Mouse (Mus musculus) hindbrain, embryonic 13.5 days (tissue): ENCODE results near the gene Opn3. TPM values are rescaled to one million over a fixed set of nuclear protein-coding genes. Genes with fewer than 3 reads are reported as not detected.

ENCODE experiments used
- ATAC-seq: fragments of 200-750 bp; cut with Nextera tagmentation; 2 replicates; pipeline ENCODE4 v1.8.0; 2017; ENCODE audit warnings: moderate TSS enrichment; ENCODE audit not compliant: low FRiP score
- H3K27ac ChIP-seq: fragments of 300-500 bp; sonication (generic); 2 replicates; pipeline ENCODE4 v1.5.1; 2015; ENCODE audit warnings: inconsistent platforms, mild to moderate bottlenecking, moderate library complexity
- H3K27me3 ChIP-seq: fragments of 300-500 bp; sonication (generic); 2 replicates; pipeline ENCODE4 v1.6.1; 2015; ENCODE audit warnings: mild to moderate bottlenecking, inconsistent platforms
- H3K36me3 ChIP-seq: fragments of 300-500 bp; sonication (generic); 2 replicates; pipeline ENCODE4 v1.6.1; 2015; ENCODE audit warnings: mild to moderate bottlenecking, inconsistent platforms
- H3K4me1 ChIP-seq: fragments of 300-500 bp; sonication (generic); replicated peaks from 2 replicates; pipeline ENCODE4 v1.6.1; 2015; ENCODE audit warnings: inconsistent platforms
- H3K4me2 ChIP-seq: fragments of 300-500 bp; sonication (generic); 2 replicates; pipeline ENCODE4 v1.6.1; 2015; ENCODE audit warnings: inconsistent platforms, mild to moderate bottlenecking, moderate library complexity
- H3K4me3 ChIP-seq: fragments of 300-500 bp; sonication (generic); 2 replicates; pipeline ENCODE4 v1.5.1; 2015; ENCODE audit warnings: mild to moderate bottlenecking, inconsistent platforms
- H3K9ac ChIP-seq: fragments of 300-500 bp; sonication (generic); 2 replicates; pipeline ENCODE4 v1.6.1; 2015; ENCODE audit warnings: mild to moderate bottlenecking, inconsistent platforms
- H3K9me3 ChIP-seq: fragments of 300-500 bp; sonication (generic); 2 replicates; pipeline ENCODE4 v1.6.1; 2016; ENCODE audit warnings: inconsistent platforms
- WGBS: fragments of 180-500 bp; shearing (Covaris S2); methylation state at CpG from one replicate; pipeline ENCODE4 v1.1.7; 2015; 5-methylcytosine and 5-hydroxymethylcytosine counted together
- polyA plus RNA-seq: library from polyadenylated mRNA; unstranded; fragments of >200 nt; fragmentation: Nextera tagmentation; extraction: Ambion mirVana; gene quantifications from 2 replicates; pipeline ENCODE4 v1.2.1, GENCODE M21; 2015

Opn3 gene
- polyA plus RNA-seq, result 5.4 and 6.8 TPM in 2 replicates

DNA sequence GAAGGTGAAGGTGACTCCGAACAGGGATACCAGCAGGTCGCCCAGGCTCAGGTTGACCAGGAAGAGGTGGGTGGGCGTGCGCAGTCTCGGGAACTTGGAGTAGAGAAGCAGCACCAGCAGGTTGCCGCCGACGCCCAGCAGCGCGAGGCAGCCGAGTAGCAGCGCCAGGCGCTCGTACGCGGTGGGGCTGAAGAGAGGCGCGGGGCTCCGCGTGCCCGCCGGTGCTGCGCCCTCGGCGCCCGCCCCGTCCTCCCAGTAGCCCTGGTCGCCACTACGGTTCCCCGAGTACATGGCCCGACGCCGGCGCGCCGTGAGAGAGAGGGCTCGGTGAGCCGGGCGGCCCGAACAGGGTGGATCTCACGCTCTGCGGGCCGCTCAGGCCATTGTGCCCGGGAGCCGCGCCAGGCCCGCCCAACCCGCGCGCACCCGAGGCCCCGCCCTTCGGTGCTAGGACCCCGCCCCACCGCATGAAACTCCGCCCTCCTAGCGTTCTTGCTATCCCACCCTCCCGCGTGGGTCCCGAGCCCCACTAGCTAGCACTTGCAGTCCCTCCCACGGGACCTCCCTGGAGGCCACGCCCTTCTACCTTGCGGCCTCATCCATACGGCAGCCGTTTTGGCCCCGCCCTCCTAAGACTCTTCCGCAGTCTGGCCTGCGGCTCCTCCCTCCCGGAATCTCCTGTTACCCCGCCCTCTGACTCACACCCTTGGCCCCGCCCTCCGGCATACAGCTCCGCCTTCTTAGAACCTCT lies at the start of gene Opn3, which contains the start of gene Chml:
TSS of gene Opn3 (minus strand) at position 531 of the 751 bp plus-strand sequence.
TSS of gene Chml (minus strand) at position 656 of the 751 bp plus-strand sequence.
- ATAC-seq, result peak; percentile 97
- Histone ChIP-seq H3K4me3 (peak within 1 kb of the TSS; percentile 77), H3K27me3 (no peaks in the 10 kb centered on the region), H3K4me1 (peaks cover 30% of the 10 kb centered on the region), H3K9ac (peak within 1 kb of the TSS; percentile 82), H3K27ac (peak within 1 kb of the TSS; percentile 90), H3K36me3 (peaks cover 8% of the 10 kb centered on the region), H3K9me3 (no peaks in the 10 kb centered on the region), H3K4me2 (peak within 1 kb of the TSS; percentile 74)
- under 1% methylated on average over 47 of the region's 73 CpGs for WGBS

DNA sequence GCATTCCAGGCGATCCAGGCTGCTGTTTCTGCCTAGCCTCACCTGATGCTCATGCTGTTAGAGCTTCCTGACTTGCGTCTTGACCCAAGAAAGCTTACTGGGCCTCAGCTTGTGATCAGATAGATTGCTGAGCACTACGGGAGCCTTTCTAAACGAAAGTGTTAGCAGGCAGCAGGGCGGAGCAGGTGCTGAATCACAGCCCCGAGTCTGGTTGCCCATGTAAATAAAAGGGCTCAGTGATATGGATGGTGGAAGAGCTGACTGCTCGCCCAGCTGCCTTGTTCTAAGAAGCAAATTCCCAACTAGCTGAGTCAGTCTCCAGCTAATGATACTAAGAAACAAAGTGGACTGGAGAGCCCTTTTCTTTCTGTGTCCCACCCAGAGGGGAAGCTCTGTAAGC lies 33.2 kb upstream of the Opn3 start:
- no peak overlapping the region for H3K4me3 ChIP-seq
- no peak overlapping the region for H3K27ac ChIP-seq
- H3K27me3 ChIP-seq, result no peaks in the 10 kb centered on the region
- no peak overlapping the region for H3K9ac ChIP-seq
- H3K36me3 ChIP-seq, result no peaks in the 10 kb centered on the region
- H3K4me1 ChIP-seq, result no peaks in the 10 kb centered on the region
- H3K4me2 ChIP-seq, result no peak overlapping the region
- H3K9me3 ChIP-seq, result no peaks in the 10 kb centered on the region
- ATAC-seq, result no peak
- WGBS, result 48% methylated on average over 7 of the region's 7 CpGs

DNA sequence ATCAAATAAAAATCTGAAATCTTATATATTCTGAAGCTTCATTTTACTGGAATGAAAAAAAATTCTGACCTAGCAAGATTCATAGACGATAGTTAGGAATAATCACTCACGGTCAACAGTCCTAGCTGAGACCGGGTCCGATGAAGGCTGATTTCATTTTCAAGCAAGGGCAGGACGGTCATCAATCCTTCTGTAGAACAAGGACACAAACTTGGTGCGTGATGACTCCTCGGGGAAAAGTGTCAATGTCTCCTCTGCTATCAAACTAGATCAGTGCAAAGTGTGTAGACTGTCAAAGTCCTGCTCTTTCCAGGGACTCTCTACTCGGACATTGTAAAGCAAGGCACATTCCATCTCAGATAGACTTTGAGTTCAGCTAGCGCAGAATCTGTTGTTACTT lies 24.3 kb upstream of the Opn3 start:
- no peak overlapping the region for H3K4me3 ChIP-seq
- no peak for ATAC-seq
- no peak overlapping the region for H3K4me2 ChIP-seq
- H3K36me3 ChIP-seq, result no peaks in the 10 kb centered on the region
- no peaks in the 10 kb centered on the region for H3K9me3 ChIP-seq
- H3K9ac ChIP-seq, result no peak overlapping the region
- no peaks in the 10 kb centered on the region for H3K4me1 ChIP-seq
- H3K27me3 ChIP-seq, result no peaks in the 10 kb centered on the region
- H3K27ac ChIP-seq, result no peak overlapping the region
- WGBS, result 91% methylated on average over 9 of the region's 9 CpGs

DNA sequence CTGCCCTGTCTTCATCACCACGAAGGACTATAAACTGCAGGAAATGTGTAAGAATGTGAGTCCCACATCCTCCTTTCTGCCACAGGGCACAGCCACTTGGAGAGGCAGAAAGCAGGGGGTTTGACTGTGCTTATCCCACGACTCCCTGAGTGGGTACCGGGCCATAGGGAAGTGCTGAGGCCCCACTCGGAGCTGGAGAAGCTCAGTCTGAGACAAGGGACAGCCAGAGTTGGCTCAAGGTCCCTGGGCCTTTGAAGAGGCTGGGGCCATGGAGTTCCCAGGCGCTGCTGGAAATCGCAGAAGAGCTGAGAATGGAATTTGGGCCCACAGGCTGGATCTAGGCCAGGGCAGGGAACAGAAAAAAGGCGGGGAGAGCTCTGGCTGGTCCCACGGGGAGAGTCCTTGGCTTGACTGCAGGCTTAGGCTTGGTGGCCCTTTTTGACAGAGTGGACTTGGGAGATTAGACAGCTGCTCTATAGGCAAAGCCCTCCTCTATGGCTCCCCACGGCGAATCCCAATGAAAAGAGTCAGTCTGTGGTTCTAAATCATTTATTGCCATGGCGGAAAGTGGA lies 19.8 kb upstream of the Opn3 start:
- Histone ChIP-seq H3K27ac (no peak overlapping the region), H3K4me2 (no peak overlapping the region), H3K9me3 (no peaks in the 10 kb centered on the region), H3K36me3 (no peaks in the 10 kb centered on the region), H3K27me3 (no peaks in the 10 kb centered on the region), H3K9ac (no peak overlapping the region), H3K4me1 (no peaks in the 10 kb centered on the region), H3K4me3 (no peak overlapping the region)
- ATAC-seq, result no peak
- 79% methylated on average over 11 of the region's 11 CpGs for WGBS

DNA sequence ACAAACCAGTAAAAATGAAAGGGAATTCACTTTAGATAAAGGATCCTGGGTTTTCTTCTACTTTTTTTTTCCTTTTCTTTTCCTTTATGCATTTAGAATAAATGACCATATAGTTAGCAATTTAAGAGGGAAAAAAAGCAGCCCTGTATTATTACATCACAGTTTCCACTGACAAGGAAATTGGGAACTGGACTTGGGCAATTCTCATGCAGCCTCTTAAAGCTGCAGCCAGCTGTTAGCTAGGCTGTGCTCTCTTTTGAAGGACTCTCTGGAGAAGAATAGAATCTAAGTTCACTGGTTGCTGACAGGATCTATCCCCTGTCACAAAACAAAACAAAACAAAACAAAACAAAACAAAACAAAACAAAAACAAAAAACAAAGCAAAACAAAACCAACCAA lies 15.4 kb upstream of the Opn3 start:
- no peaks in the 10 kb centered on the region for H3K36me3 ChIP-seq
- H3K27ac ChIP-seq, result no peak overlapping the region
- no peak for ATAC-seq
- H3K9me3 ChIP-seq, result no peaks in the 10 kb centered on the region
- H3K27me3 ChIP-seq, result no peaks in the 10 kb centered on the region
- H3K4me2 ChIP-seq, result no peak overlapping the region
- H3K9ac ChIP-seq, result no peak overlapping the region
- no peak overlapping the region for H3K4me3 ChIP-seq
- no peaks in the 10 kb centered on the region for H3K4me1 ChIP-seq

DNA sequence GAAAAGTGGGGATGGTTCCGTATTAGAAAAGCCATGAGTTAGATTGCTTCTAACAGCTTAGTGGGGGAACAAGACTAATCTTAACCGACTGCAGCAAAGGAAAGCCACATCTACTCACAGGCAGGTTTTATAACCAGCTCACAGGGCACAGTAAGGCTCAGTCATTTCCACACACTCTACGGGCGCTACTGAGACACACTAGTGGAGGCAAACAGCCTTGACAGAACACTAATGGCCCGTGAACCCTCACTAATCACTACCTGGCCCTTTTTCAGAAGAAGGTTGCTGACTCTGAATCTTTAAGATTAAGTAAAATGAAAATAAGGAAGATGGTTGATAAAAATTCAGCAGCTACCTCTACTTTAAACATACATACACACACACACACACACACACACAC lies 15.0 kb upstream of the Opn3 start:
- Histone ChIP-seq H3K36me3 (no peaks in the 10 kb centered on the region), H3K27ac (no peak overlapping the region), H3K9ac (no peak overlapping the region), H3K9me3 (no peaks in the 10 kb centered on the region), H3K4me3 (no peak overlapping the region), H3K4me1 (no peaks in the 10 kb centered on the region), H3K27me3 (no peaks in the 10 kb centered on the region), H3K4me2 (no peak overlapping the region)
- 69% methylated on average over 5 of the region's 5 CpGs for WGBS
- no peak for ATAC-seq

DNA sequence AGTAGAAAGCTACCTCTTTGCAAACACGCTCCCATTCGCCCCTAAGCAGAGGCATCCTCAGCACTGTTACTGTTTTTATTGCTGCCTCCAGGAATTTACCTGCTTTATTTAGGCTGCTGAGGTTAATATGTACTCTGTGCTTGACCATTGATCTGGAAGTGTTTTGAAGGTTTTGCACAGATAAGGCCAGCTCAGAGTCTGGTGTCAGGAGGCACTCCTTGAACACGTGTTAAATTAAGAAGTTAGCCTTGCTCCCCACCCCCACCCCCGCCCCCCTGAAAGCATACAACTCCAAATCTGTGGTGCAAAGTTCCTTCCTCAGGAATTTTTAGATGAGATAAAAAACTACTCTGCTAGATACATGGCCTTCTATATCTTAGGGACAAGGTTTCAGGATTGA lies 8.6 kb upstream of the Opn3 start:
- ATAC-seq, result no peak
- H3K4me1 ChIP-seq, result no peaks in the 10 kb centered on the region
- H3K9ac ChIP-seq, result no peak overlapping the region
- no peaks in the 10 kb centered on the region for H3K36me3 ChIP-seq
- H3K4me2 ChIP-seq, result no peak overlapping the region
- no peaks in the 10 kb centered on the region for H3K9me3 ChIP-seq
- no peak overlapping the region for H3K27ac ChIP-seq
- H3K27me3 ChIP-seq, result no peaks in the 10 kb centered on the region
- 85% methylated on average over 4 of the region's 4 CpGs for WGBS
- H3K4me3 ChIP-seq, result no peak overlapping the region

DNA sequence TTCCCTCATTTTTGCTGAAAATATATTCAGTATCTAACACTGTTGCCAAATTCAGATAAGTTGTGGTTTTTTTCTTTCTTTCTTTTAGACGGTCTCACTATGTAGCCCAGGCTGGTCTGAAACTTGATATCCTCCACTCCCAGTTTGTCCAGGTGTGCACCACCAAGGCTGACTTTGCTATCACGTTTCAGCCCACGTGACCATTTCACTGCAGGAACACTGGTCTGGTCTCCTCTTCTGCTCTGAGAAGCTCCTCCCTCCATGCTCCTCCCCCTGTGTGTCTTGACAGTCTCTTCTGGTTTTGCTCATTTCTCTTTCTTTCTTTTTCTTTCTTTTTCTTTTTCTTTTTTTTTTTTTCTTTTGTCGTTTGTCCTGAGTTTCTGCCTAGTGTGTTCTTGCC lies 7.2 kb upstream of the Opn3 start:
- H3K27me3 ChIP-seq, result no peaks in the 10 kb centered on the region
- no peaks in the 10 kb centered on the region for H3K4me1 ChIP-seq
- H3K36me3 ChIP-seq, result no peaks in the 10 kb centered on the region
- no peak overlapping the region for H3K27ac ChIP-seq
- 49% methylated on average over 4 of the region's 4 CpGs for WGBS
- no peak overlapping the region for H3K9ac ChIP-seq
- no peak overlapping the region for H3K4me3 ChIP-seq
- H3K9me3 ChIP-seq, result no peaks in the 10 kb centered on the region
- no peak overlapping the region for H3K4me2 ChIP-seq
- ATAC-seq, result no peak

DNA sequence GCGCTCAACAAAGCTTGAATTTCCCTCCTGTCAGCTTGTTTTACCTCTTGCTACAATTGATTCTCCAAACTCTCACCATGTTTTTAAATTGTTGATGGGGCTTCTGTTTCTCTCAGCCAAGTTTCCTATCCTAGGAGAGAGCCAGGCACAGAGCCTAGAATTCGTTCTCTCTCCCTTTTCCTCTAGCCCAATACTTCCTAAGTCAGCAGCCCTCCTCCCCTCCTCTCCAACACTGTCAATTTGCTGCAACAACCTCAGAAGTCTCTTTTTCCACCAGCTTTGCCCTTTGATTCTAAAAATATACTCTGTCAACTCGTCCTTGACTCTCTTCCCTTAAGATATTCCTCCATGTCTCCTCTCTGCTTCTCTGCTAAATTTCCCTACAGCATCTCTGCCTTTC lies 6.8 kb upstream of the Opn3 start:
- no peak for ATAC-seq
- WGBS, result 72% methylated on average over 3 of the region's 3 CpGs
- H3K4me3 ChIP-seq, result no peak overlapping the region
- no peak overlapping the region for H3K4me2 ChIP-seq
- no peaks in the 10 kb centered on the region for H3K4me1 ChIP-seq
- no peaks in the 10 kb centered on the region for H3K27me3 ChIP-seq
- H3K9ac ChIP-seq, result no peak overlapping the region
- H3K9me3 ChIP-seq, result no peaks in the 10 kb centered on the region
- no peaks in the 10 kb centered on the region for H3K36me3 ChIP-seq
- no peak overlapping the region for H3K27ac ChIP-seq

DNA sequence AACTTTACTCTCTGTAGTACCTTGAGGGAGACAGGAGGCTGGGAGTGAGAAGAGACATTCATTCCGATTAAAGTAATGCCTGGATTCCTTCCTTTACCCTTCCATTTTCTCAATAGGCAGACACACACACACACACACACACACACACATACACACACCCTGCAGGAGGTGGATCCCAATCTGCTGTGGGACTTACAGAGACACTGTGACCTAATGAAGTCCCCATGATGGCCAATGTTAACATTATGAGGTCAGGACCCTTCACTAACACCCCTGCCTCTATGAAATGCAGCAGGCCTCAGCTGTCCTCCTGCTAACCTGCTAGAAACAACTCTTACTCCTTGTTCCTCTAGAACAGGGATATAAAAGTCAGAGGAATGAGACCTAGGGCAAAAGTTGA lies 5.7 kb upstream of the Opn3 start, which contains the start of gene Wdr64:
TSS of gene Wdr64 (plus strand) at position 301 of the 400 bp plus-strand sequence.
- H3K4me3 ChIP-seq, result no peak within 1 kb of the TSS
- no peaks in the 10 kb centered on the region for H3K27me3 ChIP-seq
- ATAC-seq, result no peak
- no peak within 1 kb of the TSS for H3K27ac ChIP-seq
- H3K4me2 ChIP-seq, result no peak within 1 kb of the TSS
- peaks cover 3% of the 10 kb centered on the region; the same call in 1 of the 2 replicates for H3K4me1 ChIP-seq
- no peaks in the 10 kb centered on the region for H3K9me3 ChIP-seq
- H3K36me3 ChIP-seq, result no peaks in the 10 kb centered on the region
- 100% methylated on average over 1 of the region's 1 CpGs for WGBS
- no peak within 1 kb of the TSS for H3K9ac ChIP-seq

DNA sequence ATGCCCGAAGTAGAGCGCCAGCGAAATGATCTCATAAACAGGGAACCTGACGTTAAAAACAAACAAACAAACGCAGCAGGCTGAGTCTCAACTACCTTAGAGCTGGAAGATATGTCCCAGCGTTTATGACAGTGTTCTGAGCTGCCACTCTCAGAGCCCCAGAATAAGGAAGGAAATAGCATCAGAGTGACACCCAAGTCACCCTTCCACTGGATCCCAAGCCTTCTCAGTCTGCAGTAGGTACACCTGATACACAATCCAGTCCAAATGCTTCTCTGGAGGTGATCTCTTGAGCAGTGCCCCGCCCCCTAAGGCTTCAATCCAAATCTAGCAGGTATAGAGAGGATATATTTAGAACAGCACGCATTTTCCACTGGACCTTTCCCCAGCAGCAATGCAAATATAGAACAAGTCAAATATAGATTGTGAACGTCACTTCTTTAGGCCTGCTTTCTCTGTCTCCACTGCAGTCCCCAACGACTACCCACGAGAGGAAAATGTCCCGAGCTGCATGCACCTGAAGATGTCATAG lies 919 bp upstream of the Opn3 start:
- Histone ChIP-seq H3K36me3 (no peaks in the 10 kb centered on the region), H3K27ac (peak overlapping the region; percentile 30; the same call in 1 of the 2 replicates), H3K9me3 (no peaks in the 10 kb centered on the region), H3K4me2 (peak overlapping the region; percentile 74), H3K4me1 (peaks cover 30% of the 10 kb centered on the region), H3K27me3 (no peaks in the 10 kb centered on the region), H3K9ac (peak overlapping the region; percentile 56; the same call in 1 of the 2 replicates), H3K4me3 (peak overlapping the region; percentile 77)
- 46% methylated on average over 12 of the region's 12 CpGs for WGBS
- peak; percentile 0; the same call in 1 of the 2 replicates for ATAC-seq

DNA sequence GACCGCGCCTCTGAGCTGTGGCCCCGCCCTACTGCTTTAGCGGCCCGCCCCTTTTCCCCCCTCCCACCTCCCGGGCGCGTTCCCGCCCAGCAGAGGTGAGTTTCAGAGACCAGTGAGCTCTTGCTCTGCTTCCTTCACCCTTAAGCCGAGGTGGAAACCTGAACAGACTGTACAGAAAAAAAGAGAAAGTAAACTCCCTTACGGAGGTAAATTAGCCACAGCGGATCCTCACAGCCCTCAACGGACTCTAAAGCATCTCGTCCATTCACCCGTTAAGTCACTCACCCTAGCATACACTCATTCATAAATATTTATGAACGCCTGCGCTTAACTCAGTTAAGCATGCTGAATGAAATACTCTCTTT lies 403 bp upstream of the Opn3 start:
- peaks cover 30% of the 10 kb centered on the region for H3K4me1 ChIP-seq
- H3K4me3 ChIP-seq, result peak overlapping the region; percentile 77
- 1% methylated on average over 17 of the region's 17 CpGs for WGBS
- H3K9ac ChIP-seq, result peak overlapping the region; percentile 56; the same call in 1 of the 2 replicates
- H3K36me3 ChIP-seq, result peaks cover 2% of the 10 kb centered on the region
- no peak for ATAC-seq
- peak overlapping the region; percentile 74 for H3K4me2 ChIP-seq
- no peaks in the 10 kb centered on the region for H3K9me3 ChIP-seq
- H3K27me3 ChIP-seq, result no peaks in the 10 kb centered on the region
- peak overlapping the region; percentile 30; the same call in 1 of the 2 replicates for H3K27ac ChIP-seq
